Mouse (Mus musculus): ENCODE measurements around the gene Acp1. TPM values are rescaled to one million over a fixed set of nuclear protein-coding genes. Genes with fewer than 3 reads are reported as not detected.

Acp1 gene
- polyA plus RNA-seq, 1 experiment from 2014 or later: 172 TPM

DNA sequence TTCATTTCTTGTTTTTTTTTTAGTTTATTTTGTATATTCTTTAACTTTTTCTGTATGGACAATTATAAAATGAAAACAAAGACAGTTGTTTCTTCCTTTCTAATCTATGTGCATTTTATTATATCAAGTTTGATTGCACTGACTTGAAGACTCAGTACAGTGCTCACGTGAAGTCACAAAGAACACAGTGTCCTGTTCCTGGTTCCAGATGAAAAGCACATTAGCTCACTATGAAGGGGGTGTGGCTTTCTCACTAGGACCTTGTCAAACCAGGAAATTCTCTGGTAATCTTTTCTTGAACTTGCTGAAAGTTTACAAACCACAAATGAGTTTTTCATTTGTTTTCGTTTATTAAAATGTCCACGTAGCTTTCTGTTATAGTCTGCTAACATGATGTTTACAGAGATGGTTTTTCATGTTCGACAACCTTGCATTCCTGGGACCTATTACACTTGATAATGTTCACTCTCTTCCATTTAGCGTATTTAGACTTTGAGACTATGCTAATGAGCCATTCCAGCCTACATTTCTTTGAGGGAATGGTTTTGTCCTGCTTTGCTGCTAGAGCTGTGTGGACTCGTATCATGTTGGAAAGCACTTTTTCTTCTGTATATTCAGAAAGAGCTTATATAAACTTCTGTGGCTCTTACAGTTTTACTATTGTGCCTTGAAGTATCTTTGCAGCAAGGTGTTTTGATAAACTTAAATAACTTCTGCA lies 55.8 kb downstream of the Acp1 start:
- Histone ChIP-seq H3K9me3 (no peaks in the 10 kb centered on the region), H3K4me3 (no peak overlapping the region), H3K27ac (no peak overlapping the region), H3K4me1 (no peaks in the 10 kb centered on the region), H3K4me2 (replicated peaks) (no peak overlapping the region), H3K9ac (no peak overlapping the region), H3K36me3 (no peaks in the 10 kb centered on the region), H3K27me3 (no peaks in the 10 kb centered on the region)
- no peak for ATAC-seq (ENCODE audit: low FRiP score, low read depth)
- WGBS: 71% methylated on average over 6 of the region's 6 CpGs

DNA sequence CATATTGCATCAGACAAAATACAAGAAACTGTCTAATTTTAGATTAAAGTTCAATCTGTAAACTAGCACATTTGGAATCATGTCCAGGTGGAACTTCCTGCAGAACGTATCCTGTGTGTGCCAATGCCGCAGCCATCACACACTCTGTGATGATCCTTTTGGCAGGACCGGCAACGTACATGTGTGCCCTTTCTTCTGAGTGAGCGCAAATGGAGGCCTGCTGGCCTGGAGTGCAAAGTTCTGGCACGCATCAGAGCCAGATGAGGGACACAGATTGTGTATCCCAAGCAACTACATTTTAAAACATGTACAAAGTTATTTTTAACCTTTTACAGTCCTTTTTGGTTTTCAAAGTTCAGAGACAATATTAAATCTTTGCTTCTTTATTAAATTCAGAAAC lies 59.5 kb downstream of the Acp1 start:
- no peaks in the 10 kb centered on the region for H3K27me3 ChIP-seq
- no peaks in the 10 kb centered on the region for H3K36me3 ChIP-seq
- no peaks in the 10 kb centered on the region for H3K4me1 ChIP-seq
- no peak overlapping the region for H3K9ac ChIP-seq
- no peak for ATAC-seq (ENCODE audit: low FRiP score, low read depth)
- no peak overlapping the region for H3K4me3 ChIP-seq
- H3K4me2 ChIP-seq (replicated peaks): no peak overlapping the region
- H3K9me3 ChIP-seq: no peaks in the 10 kb centered on the region
- no peak overlapping the region for H3K27ac ChIP-seq
- 85% methylated on average over 6 of the region's 6 CpGs for WGBS

DNA sequence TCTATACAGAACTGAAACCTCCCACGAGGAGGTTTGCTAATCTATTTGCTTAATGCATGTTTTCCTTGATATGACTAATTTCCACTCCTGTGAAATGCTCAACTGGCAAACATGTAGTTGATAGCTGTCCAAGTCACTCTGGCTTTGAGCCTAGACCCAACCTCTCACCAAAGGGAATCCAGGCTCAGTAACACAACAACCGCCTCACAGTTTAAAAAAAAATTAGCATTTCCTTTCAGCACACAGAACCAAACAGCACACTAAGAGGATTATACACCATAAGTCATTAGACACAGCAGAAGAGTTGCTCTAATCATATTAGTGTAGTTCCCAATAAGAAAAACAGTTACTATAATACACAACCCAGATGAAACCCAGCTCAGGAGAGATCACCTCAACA lies 60.5 kb downstream of the Acp1 start:
- Histone ChIP-seq H3K4me3 (no peak overlapping the region), H3K4me2 (replicated peaks) (no peak overlapping the region), H3K27ac (no peak overlapping the region), H3K4me1 (no peaks in the 10 kb centered on the region), H3K9me3 (no peaks in the 10 kb centered on the region), H3K36me3 (no peaks in the 10 kb centered on the region), H3K27me3 (no peaks in the 10 kb centered on the region), H3K9ac (no peak overlapping the region)
- ATAC-seq (ENCODE audit: low FRiP score, low read depth): no peak
- WGBS: 71% methylated on average over 2 of the region's 2 CpGs

DNA sequence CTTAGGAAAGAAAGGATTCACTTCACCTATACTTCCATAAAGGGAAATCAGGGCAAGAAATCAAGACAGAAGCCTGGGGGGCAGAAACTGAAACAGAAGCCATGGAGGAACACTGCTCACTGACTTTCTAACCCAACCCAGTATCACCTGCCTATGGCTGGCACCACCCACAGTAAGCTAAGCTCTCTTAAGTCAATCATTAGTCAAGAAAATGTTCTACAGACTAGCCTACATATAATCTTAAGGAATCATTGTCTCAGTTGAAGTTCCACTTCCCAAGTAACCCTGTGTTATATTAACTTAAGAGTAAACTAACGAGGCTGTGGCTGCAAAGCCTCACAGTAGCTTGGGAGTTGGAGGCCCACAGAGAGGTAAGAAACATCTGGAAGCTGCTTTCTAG lies 62.9 kb downstream of the Acp1 start:
- Histone ChIP-seq H3K9ac (no peak overlapping the region), H3K9me3 (no peaks in the 10 kb centered on the region), H3K27me3 (no peaks in the 10 kb centered on the region), H3K4me3 (no peak overlapping the region), H3K4me2 (replicated peaks) (no peak overlapping the region), H3K36me3 (no peaks in the 10 kb centered on the region), H3K4me1 (no peaks in the 10 kb centered on the region), H3K27ac (no peak overlapping the region)
- WGBS: 26% methylated on average over 1 of the region's 1 CpGs
- ATAC-seq (ENCODE audit: low FRiP score, low read depth): no peak

Other genes starting within 250 kb of the Acp1 start
- 1.6 and 3.6 TPM in 2 replicates for gene Alkal2, start 27.3 kb downstream of the Acp1 start, polyA plus RNA-seq (2015; fragmentation: Nextera tagmentation; extraction: Ambion mirVana)
- gene Sh3yl1, start 79 bp upstream of the Acp1 start, polyA plus RNA-seq (2015; fragmentation: Nextera tagmentation; extraction: Ambion mirVana): 14.5 TPM in 2 replicates
- gene Fam110c, start 162.3 kb upstream of the Acp1 start, polyA plus RNA-seq (2015; fragmentation: Nextera tagmentation; extraction: Ambion mirVana): 0.08 and 0.22 TPM in 2 replicates